In the genomic region with DNA sequence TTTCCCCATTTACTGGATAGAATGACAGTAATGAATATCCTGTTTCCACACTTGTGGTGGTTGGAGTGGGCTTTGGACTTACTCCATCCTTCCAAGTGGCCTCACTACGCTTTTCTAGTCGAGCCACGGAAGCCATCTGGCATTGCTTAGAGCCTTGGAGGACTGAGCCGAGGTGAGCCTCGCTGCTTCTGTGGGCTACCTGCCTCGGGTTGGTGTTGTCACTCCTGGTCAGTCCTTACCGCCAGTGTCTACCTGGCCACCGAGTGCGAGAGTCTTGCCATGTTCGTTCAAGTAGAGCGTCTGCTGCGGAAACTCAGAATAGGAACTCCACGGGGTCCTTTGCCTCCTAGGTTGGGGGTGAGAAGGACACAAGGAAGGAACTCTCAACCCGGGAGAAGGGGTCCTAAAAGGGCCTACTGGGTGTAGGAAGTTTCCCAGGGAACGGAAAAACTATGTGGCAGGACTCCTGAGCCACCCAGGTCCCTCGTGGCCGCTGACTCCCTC, we compare ENCODE assay signal across 8 mouse cellular contexts. TPM values are rescaled to one million over a fixed set of nuclear protein-coding genes. Genes with fewer than 3 reads are reported as not detected.
A peak's percentile ranks its signal among the peaks of the same experiment; 100 is the strongest.
DNase-seq lines count a peak whose midpoint lies in the region; ATAC-seq and TF ChIP-seq lines count a peak whose summit lies in the region.

No protein-coding gene starts in this region.

- TF ChIP-seq CTCF in kidney, adult 2 months (conservative IDR thresholded peaks at IDR 0.05; ENCODE audit: insufficient read depth, insufficient read length, low read depth, low read length): no peak
- no peak for TF ChIP-seq CTCF in hindbrain, postnatal 0 days (IDR thresholded peaks at IDR 0.05; ENCODE audit: low read depth)
- no peak for TF ChIP-seq CTCF in midbrain, postnatal 0 days (IDR thresholded peaks at IDR 0.05)

- no peak for TF ChIP-seq POLR2A in kidney, adult 2 months (IDR thresholded peaks at IDR 0.05; ENCODE audit: low read depth, low read length)

- no peaks in the 10 kb centered on the region for H3K36me3 ChIP-seq in kidney, embryonic 16.5 days (ENCODE audit: insufficient read depth, low read length)
- H3K36me3 ChIP-seq in kidney, adult 2 months (ENCODE audit: control insufficient read depth, insufficient read depth, low read length): no peaks in the 10 kb centered on the region
- H3K36me3 ChIP-seq in embryonic facial prominence, embryonic 14.5 days (ENCODE audit: control insufficient read depth, insufficient read depth, low read length): no peaks in the 10 kb centered on the region
- H3K36me3 ChIP-seq in hindbrain, postnatal 0 days (ENCODE audit: insufficient read depth, low read length): no peaks in the 10 kb centered on the region
- H3K36me3 ChIP-seq in midbrain, postnatal 0 days (ENCODE audit: insufficient read depth, low read length): no peaks in the 10 kb centered on the region

- DNase-seq in kidney, adult 2 months: no peak
- no peak for DNase-seq in embryonic facial prominence, embryonic 14.5 days (ENCODE audit: low spot score)
- DNase-seq in hindbrain, postnatal 0 days (ENCODE audit: low spot score): no peak
- DNase-seq in midbrain, postnatal 0 days (ENCODE audit: low spot score): no peak
- no peak for DNase-seq in adrenal gland, postnatal 10 days
- no peak for DNase-seq in layer of hippocampus, adult 18-20 months (ENCODE audit: low spot score in 2 of 2)

- H3K9me3 ChIP-seq in kidney, embryonic 16.5 days (ENCODE audit: low read length): no peaks in the 10 kb centered on the region
- H3K9me3 ChIP-seq in embryonic facial prominence, embryonic 14.5 days (ENCODE audit: control insufficient read depth, low read length): no peaks in the 10 kb centered on the region
- no peaks in the 10 kb centered on the region for H3K9me3 ChIP-seq in hindbrain, postnatal 0 days (ENCODE audit: low read length)
- H3K9me3 ChIP-seq in midbrain, postnatal 0 days (ENCODE audit: low read length): no peaks in the 10 kb centered on the region

- H3K4me1 ChIP-seq in kidney, embryonic 16.5 days (ENCODE audit: insufficient read depth, low read length): peaks cover 29% of the 10 kb centered on the region
- H3K4me1 ChIP-seq in kidney, adult 2 months (ENCODE audit: control insufficient read depth, insufficient read depth, low read length): peaks cover 8% of the 10 kb centered on the region; the same call in 1 of the 2 replicates
- H3K4me1 ChIP-seq in embryonic facial prominence, embryonic 14.5 days (ENCODE audit: control insufficient read depth, insufficient read depth, low read length): peaks cover 15% of the 10 kb centered on the region; the same call in 1 of the 2 replicates
- peaks cover 7% of the 10 kb centered on the region; the same call in 1 of the 2 replicates for H3K4me1 ChIP-seq in hindbrain, postnatal 0 days (ENCODE audit: insufficient read depth, low read length)
- H3K4me1 ChIP-seq in midbrain, postnatal 0 days (ENCODE audit: insufficient read depth, low read length): peaks cover 3% of the 10 kb centered on the region; the same call in 1 of the 2 replicates

- peak overlapping the region; percentile 48 for H3K4me3 ChIP-seq in kidney, embryonic 16.5 days (ENCODE audit: low read length)
- H3K4me3 ChIP-seq in kidney, adult 2 months (ENCODE audit: insufficient read depth, low read depth, low read length): no peak overlapping the region
- peak overlapping the region; percentile 44 for H3K4me3 ChIP-seq in embryonic facial prominence, embryonic 14.5 days (ENCODE audit: low read depth, low read length)
- peak overlapping the region; percentile 31 for H3K4me3 ChIP-seq in hindbrain, postnatal 0 days (ENCODE audit: low read length)
- H3K4me3 ChIP-seq in midbrain, postnatal 0 days (ENCODE audit: low read depth, low read length): peak overlapping the region; percentile 32

- 5% methylated on average over 17 of the region's 17 CpGs for WGBS in kidney, embryonic 16.5 days
- WGBS in kidney, adult 2 months: 11% methylated on average over 17 of the region's 17 CpGs
- 3% methylated on average over 17 of the region's 17 CpGs for WGBS in embryonic facial prominence, embryonic 14.5 days
- 5% methylated on average over 17 of the region's 17 CpGs for WGBS in hindbrain, postnatal 0 days
- WGBS in midbrain, postnatal 0 days: 5% methylated on average over 17 of the region's 17 CpGs

- peak overlapping the region; percentile 46 for H3K9ac ChIP-seq in kidney, embryonic 16.5 days (replicated peaks; ENCODE audit: low read length)
- H3K9ac ChIP-seq in embryonic facial prominence, embryonic 14.5 days (ENCODE audit: low read depth, low read length): peak overlapping the region; percentile 56
- H3K9ac ChIP-seq in hindbrain, postnatal 0 days (replicated peaks; ENCODE audit: low read length): no peak overlapping the region
- no peak overlapping the region; the same call in 1 of the 2 replicates for H3K9ac ChIP-seq in midbrain, postnatal 0 days (replicated peaks; ENCODE audit: low read length, poor library complexity, severe bottlenecking)

- peaks cover 56% of the 10 kb centered on the region for H3K27me3 ChIP-seq in kidney, embryonic 16.5 days (ENCODE audit: insufficient read depth, low read length)
- H3K27me3 ChIP-seq in kidney, adult 2 months (replicated peaks; ENCODE audit: control insufficient read depth, insufficient read depth, low read length): no peaks in the 10 kb centered on the region
- peaks cover 64% of the 10 kb centered on the region for H3K27me3 ChIP-seq in embryonic facial prominence, embryonic 14.5 days (replicated peaks; ENCODE audit: control insufficient read depth, insufficient read depth, low read length)
- peaks cover 38% of the 10 kb centered on the region for H3K27me3 ChIP-seq in hindbrain, postnatal 0 days (ENCODE audit: insufficient read depth, low read length)
- peaks cover 54% of the 10 kb centered on the region for H3K27me3 ChIP-seq in midbrain, postnatal 0 days (ENCODE audit: insufficient read depth, low read length)

- no peak for ATAC-seq in kidney, embryonic 16.5 days (ENCODE audit: low FRiP score, low TSS enrichment)
- ATAC-seq in embryonic facial prominence, embryonic 14.5 days (ENCODE audit: low read depth): no peak
- no peak for ATAC-seq in hindbrain, postnatal 0 days
- ATAC-seq in midbrain, postnatal 0 days (ENCODE audit: low FRiP score): no peak
- ATAC-seq in granulocyte monocyte progenitor cell, adult 5-6 weeks (replicated peaks; ENCODE audit: poor library complexity, severe bottlenecking): no peak

- H3K4me2 ChIP-seq in kidney, embryonic 16.5 days (replicated peaks; ENCODE audit: low read depth, low read length): peak overlapping the region; percentile 74
- peak overlapping the region; percentile 81 for H3K4me2 ChIP-seq in embryonic facial prominence, embryonic 14.5 days (ENCODE audit: low read depth, low read length)
- H3K4me2 ChIP-seq in hindbrain, postnatal 0 days (ENCODE audit: low read depth, low read length): peak overlapping the region; percentile 53
- H3K4me2 ChIP-seq in midbrain, postnatal 0 days (ENCODE audit: low read depth, low read length, poor library complexity, severe bottlenecking): peak overlapping the region; percentile 55

- H3K27ac ChIP-seq in kidney, embryonic 16.5 days (ENCODE audit: low read length): no peak overlapping the region
- no peak overlapping the region for H3K27ac ChIP-seq in kidney, adult 2 months (ENCODE audit: insufficient read depth, low read depth, low read length)
- peak overlapping the region; percentile 28; the same call in 1 of the 2 replicates for H3K27ac ChIP-seq in embryonic facial prominence, embryonic 14.5 days (replicated peaks; ENCODE audit: low read depth, low read length)
- no peak overlapping the region for H3K27ac ChIP-seq in hindbrain, postnatal 0 days
- no peak overlapping the region for H3K27ac ChIP-seq in midbrain, postnatal 0 days (ENCODE audit: low read depth, low read length)

RNA-seq across cellular contexts. Expression of a gene that starts 9.1 kb away (rescaled TPM):
- polyA plus RNA-seq in kidney, embryonic 16.5 days (2015; fragmentation: Nextera tagmentation; extraction: Ambion mirVana): 0.15 and 0.22 TPM in 2 replicates
- polyA plus RNA-seq in kidney, adult 2 months (2012; rRNA removed): 1.7 and 4.6 TPM in 2 replicates
- 0.45 and 0.54 TPM in 2 replicates for polyA plus RNA-seq in embryonic facial prominence, embryonic 14.5 days (2014; fragmentation: Nextera tagmentation; extraction: Ambion mirVana)
- 0.10 TPM in 1 of 2 replicates, not detected in the other for total RNA-seq in hindbrain, postnatal 0 days (2014; rRNA removed)
- polyA plus RNA-seq in hindbrain, postnatal 0 days (2015; fragmentation: Nextera tagmentation; extraction: Ambion mirVana): 0.05 TPM in 1 of 2 replicates, not detected in the other
- 0.16 TPM in 1 of 2 replicates, not detected in the other for total RNA-seq in midbrain, postnatal 0 days (2014; rRNA removed)
- polyA plus RNA-seq in midbrain, postnatal 0 days (2015; fragmentation: Nextera tagmentation; extraction: Ambion mirVana): 0.06 TPM in 2 replicates
- 10.4 and 20.5 TPM in 2 replicates for total RNA-seq in granulocyte monocyte progenitor cell, adult 5-6 weeks (2014; fragmentation: Nextera tagmentation)
- 5.8 and 6.2 TPM in 2 replicates for total RNA-seq in granulocyte monocyte progenitor cell, adult 5-6 weeks (2017)
- total RNA-seq in adrenal gland, postnatal 10 days (2021): 1 to 10 TPM; 1.1 to 1.2 TPM
- not detected for total RNA-seq in layer of hippocampus, adult 18-20 months (2021)

RNA-seq across cellular contexts. Expression of a gene that starts 47.9 kb away (rescaled TPM):
- polyA plus RNA-seq in kidney, embryonic 16.5 days (2015; fragmentation: Nextera tagmentation; extraction: Ambion mirVana): 113 and 124 TPM in 2 replicates
- polyA plus RNA-seq in kidney, adult 2 months (2012; rRNA removed): 10.3 and 10.6 TPM in 2 replicates
- polyA plus RNA-seq in embryonic facial prominence, embryonic 14.5 days (2014; fragmentation: Nextera tagmentation; extraction: Ambion mirVana): 86.2 and 105 TPM in 2 replicates
- 27.9 and 28.6 TPM in 2 replicates for total RNA-seq in hindbrain, postnatal 0 days (2014; rRNA removed)
- polyA plus RNA-seq in hindbrain, postnatal 0 days (2015; fragmentation: Nextera tagmentation; extraction: Ambion mirVana): 23.6 and 25.2 TPM in 2 replicates
- 19.8 and 22.6 TPM in 2 replicates for total RNA-seq in midbrain, postnatal 0 days (2014; rRNA removed)
- 20.8 and 22.0 TPM in 2 replicates for polyA plus RNA-seq in midbrain, postnatal 0 days (2015; fragmentation: Nextera tagmentation; extraction: Ambion mirVana)
- 65.6 and 66.5 TPM in 2 replicates for total RNA-seq in granulocyte monocyte progenitor cell, adult 5-6 weeks (2014; fragmentation: Nextera tagmentation)
- total RNA-seq in granulocyte monocyte progenitor cell, adult 5-6 weeks (2017): 61.9 and 64.3 TPM in 2 replicates
- total RNA-seq in adrenal gland, postnatal 10 days (2021): 10 to 100 TPM; 20.2 to 23.1 TPM
- total RNA-seq in layer of hippocampus, adult 18-20 months (2021): 10 to 100 TPM in 1 of 2 experiments, 1 to 10 TPM in 1; 7.4 to 10.0 TPM

RNA-seq across cellular contexts. Expression of a gene that starts 52.5 kb away (rescaled TPM):
- polyA plus RNA-seq in kidney, embryonic 16.5 days (2015; fragmentation: Nextera tagmentation; extraction: Ambion mirVana): 2.2 and 2.5 TPM in 2 replicates
- 10.1 and 10.6 TPM in 2 replicates for polyA plus RNA-seq in kidney, adult 2 months (2012; rRNA removed)
- 9.4 and 13.1 TPM in 2 replicates for polyA plus RNA-seq in embryonic facial prominence, embryonic 14.5 days (2014; fragmentation: Nextera tagmentation; extraction: Ambion mirVana)
- 63.4 and 88.4 TPM in 2 replicates for total RNA-seq in hindbrain, postnatal 0 days (2014; rRNA removed)
- polyA plus RNA-seq in hindbrain, postnatal 0 days (2015; fragmentation: Nextera tagmentation; extraction: Ambion mirVana): 7.7 and 8.5 TPM in 2 replicates
- total RNA-seq in midbrain, postnatal 0 days (2014; rRNA removed): 88.4 and 94.6 TPM in 2 replicates
- polyA plus RNA-seq in midbrain, postnatal 0 days (2015; fragmentation: Nextera tagmentation; extraction: Ambion mirVana): 9.4 and 12.1 TPM in 2 replicates
- 0.95 and 1.0 TPM in 2 replicates for total RNA-seq in granulocyte monocyte progenitor cell, adult 5-6 weeks (2014; fragmentation: Nextera tagmentation)
- 0.22 and 1.4 TPM in 2 replicates for total RNA-seq in granulocyte monocyte progenitor cell, adult 5-6 weeks (2017)
- total RNA-seq in adrenal gland, postnatal 10 days (2021): 10 to 100 TPM; 13.2 to 23.1 TPM
- 10 to 100 TPM; 42.6 to 44.2 TPM for total RNA-seq in layer of hippocampus, adult 18-20 months (2021)

Comparison
In these comparisons a context has a peak if more than half of its experiments do, and no peak if none do; other contexts are left out.
1. H3K9ac ChIP-seq: peak in kidney, embryonic 16.5 days (single experiment) and embryonic facial prominence, embryonic 14.5 days (single experiment); none in hindbrain, postnatal 0 days (single experiment) and midbrain, postnatal 0 days (single experiment).
2. RNA of a gene that starts 52.5 kb away (total RNA-seq): 88.4 to 94.6 TPM in midbrain, postnatal 0 days, 63.4 to 88.4 TPM in hindbrain, postnatal 0 days, 42.6 to 44.2 TPM in layer of hippocampus, adult 18-20 months and 13.2 to 23.1 TPM in adrenal gland, postnatal 10 days; 0.22 to 1.4 TPM in granulocyte monocyte progenitor cell, adult 5-6 weeks; every median in the first group is over 4 times any median in the second.
3. Peak in every context shown above with its lines, with median percentiles within 50 percentile points of each other: H3K4me2 ChIP-seq.